Mouse (Mus musculus): ENCODE measurements around the gene Creld2.

- no peak for TF ChIP-seq CTCF (IDR thresholded peaks at IDR 0.05; ENCODE audit: low read depth, low read length)
- TF ChIP-seq GATA1 (IDR thresholded peaks at IDR 0.05; ENCODE audit: borderline replicate concordance, low read length): no peak
- no peak for TF ChIP-seq TAL1 (conservative IDR thresholded peaks at IDR 0.05; ENCODE audit: low read depth, low read length)
- TF ChIP-seq GATA2 (IDR thresholded peaks at IDR 0.05; ENCODE audit: borderline replicate concordance, low read depth, low read length): no peak
- TF ChIP-seq POLR2AphosphoS5 (IDR thresholded peaks at IDR 0.05; ENCODE audit: insufficient replicate concordance, low read depth, low read length): no peak
These were observed 10.5 kb downstream of the Creld2 start for GRCm38 (mm10) chr15:88829791-88830440.
